Mouse (Mus musculus) hindbrain, embryonic 14.5 days (tissue): ENCODE measurements around the gene A530064D06Rik. TPM values are rescaled to one million over a fixed set of nuclear protein-coding genes. Genes with fewer than 3 reads are reported as not detected.

ENCODE experiments used
- ATAC-seq: fragments of 200-750 bp; cut with Nextera tagmentation; 2 replicates; pipeline ENCODE4 v1.8.0; 2017; ENCODE audit warnings: moderate number of reproducible peaks, mild to moderate bottlenecking, moderate TSS enrichment, moderate library complexity; ENCODE audit not compliant: low FRiP score
- DNase-seq: peaks from one replicate; pipeline ENCODE4 v3.0.0-alpha.2; 2015; ENCODE audit warnings: low spot score
- H3K27ac ChIP-seq: fragments of 300-500 bp; sonication (generic); 2 replicates; pipeline ENCODE4 v1.5.1; 2014; ENCODE audit warnings: mild to moderate bottlenecking, moderate library complexity
- H3K27me3 ChIP-seq: fragments of 300-500 bp; sonication (generic); 2 replicates; pipeline ENCODE4 v1.6.1; 2014; ENCODE audit warnings: mild to moderate bottlenecking, low read length, mixed read lengths; ENCODE audit not compliant: control insufficient read depth, insufficient read depth
- H3K36me3 ChIP-seq: fragments of 300-500 bp; sonication (generic); replicated peaks from 2 replicates; pipeline ENCODE4 v1.6.1; 2014; ENCODE audit not compliant: control insufficient read depth, insufficient read depth
- H3K4me1 ChIP-seq: fragments of 300-500 bp; sonication (generic); replicated peaks from 2 replicates; pipeline ENCODE4 v1.6.1; 2014; ENCODE audit warnings: antibody characterized with exemption, low read length, mixed read lengths; ENCODE audit not compliant: control insufficient read depth, insufficient read depth
- H3K4me2 ChIP-seq: fragments of 300-500 bp; sonication (generic); replicated peaks from 2 replicates; pipeline ENCODE4 v1.6.1; 2014; ENCODE audit warnings: mild to moderate bottlenecking, moderate library complexity
- H3K4me3 ChIP-seq: fragments of 300-500 bp; sonication (generic); replicated peaks from 2 replicates; pipeline ENCODE4 v1.5.1; 2014; ENCODE audit warnings: mild to moderate bottlenecking, low read length
- H3K9ac ChIP-seq: fragments of 300-500 bp; sonication (generic); 2 replicates; pipeline ENCODE4 v1.6.1; 2014
- H3K9me3 ChIP-seq: fragments of 300-500 bp; sonication (generic); 2 replicates; pipeline ENCODE4 v1.6.1; 2016; ENCODE audit warnings: low read length; ENCODE audit not compliant: control insufficient read depth
- WGBS: fragments of 180-500 bp; shearing (Covaris S2); extraction: QIAGEN DNeasy Blood & Tissue Kit; methylation state at CpG from one replicate; pipeline ENCODE4 v1.1.7; 2014; 5-methylcytosine and 5-hydroxymethylcytosine counted together
- polyA plus RNA-seq: library from polyadenylated mRNA; unstranded; fragments of >200 nt; fragmentation: Nextera tagmentation; extraction: Ambion mirVana; gene quantifications from 2 replicates; pipeline ENCODE4 v1.2.1, GENCODE M21; 2014

The A530064D06Rik gene
- polyA plus RNA-seq, 1 experiment from 2014 or later: not detected

- Histone ChIP-seq H3K9ac (no peak overlapping the region), H3K27me3 (no peaks in the 10 kb centered on the region), H3K9me3 (no peaks in the 10 kb centered on the region), H3K4me3 (no peak overlapping the region), H3K36me3 (no peaks in the 10 kb centered on the region), H3K4me2 (no peak overlapping the region), H3K4me1 (no peaks in the 10 kb centered on the region), H3K27ac (no peak overlapping the region)
- 91% methylated on average over 2 of the region's 2 CpGs for WGBS
- DNase-seq (no peak), ATAC-seq (no peak)
Observed at GRCm38 (mm10) chr17:48132810-48133209, 34.3 kb downstream of the A530064D06Rik start.

GRCm38 (mm10) chr17:48120456-48120855 lies 46.6 kb downstream of the A530064D06Rik start:
- H3K4me3 ChIP-seq: no peak overlapping the region
- DNase-seq: no peak
- 94% methylated on average over 20 of the region's 20 CpGs for WGBS
- H3K27ac ChIP-seq: no peak overlapping the region
- no peak for ATAC-seq
- H3K9ac ChIP-seq: no peak overlapping the region
- H3K27me3 ChIP-seq: no peaks in the 10 kb centered on the region
- no peaks in the 10 kb centered on the region for H3K4me1 ChIP-seq
- H3K4me2 ChIP-seq: no peak overlapping the region
- no peaks in the 10 kb centered on the region for H3K36me3 ChIP-seq
- no peaks in the 10 kb centered on the region for H3K9me3 ChIP-seq

GRCm38 (mm10) chr17:48119656-48120055 lies 47.4 kb downstream of the A530064D06Rik start:
- Histone ChIP-seq H3K4me3 (no peak overlapping the region), H3K36me3 (no peaks in the 10 kb centered on the region), H3K4me1 (no peaks in the 10 kb centered on the region), H3K9me3 (no peaks in the 10 kb centered on the region), H3K9ac (no peak overlapping the region), H3K27ac (no peak overlapping the region), H3K27me3 (no peaks in the 10 kb centered on the region), H3K4me2 (no peak overlapping the region)
- DNase-seq (peak; percentile 85), ATAC-seq (no peak)
- WGBS: 28% methylated on average over 3 of the region's 3 CpGs

GRCm38 (mm10) chr17:48118570-48118969 lies 48.5 kb downstream of the A530064D06Rik start:
- H3K9me3 ChIP-seq: 0 out of 2 replicates have a peak, but pooled peaks cover 4% of the 10 kb centered on the region
- no peak overlapping the region for H3K4me2 ChIP-seq
- no peaks in the 10 kb centered on the region for H3K4me1 ChIP-seq
- H3K4me3 ChIP-seq: no peak overlapping the region
- no peak overlapping the region for H3K27ac ChIP-seq
- H3K27me3 ChIP-seq: no peaks in the 10 kb centered on the region
- ATAC-seq (no peak), DNase-seq (no peak)
- H3K9ac ChIP-seq: no peak overlapping the region
- H3K36me3 ChIP-seq: no peaks in the 10 kb centered on the region
- WGBS: 76% methylated on average over 1 of the region's 1 CpGs

GRCm38 (mm10) chr17:48110547-48111287 lies 56.4 kb downstream of the A530064D06Rik start:
- DNase-seq (no peak), ATAC-seq (no peak)
- H3K4me2 ChIP-seq: no peak overlapping the region
- H3K9me3 ChIP-seq: 0 out of 2 replicates have a peak, but pooled peaks cover 5% of the 10 kb centered on the region
- WGBS: 49% methylated on average over 8 of the region's 8 CpGs
- no peaks in the 10 kb centered on the region for H3K4me1 ChIP-seq
- no peak overlapping the region for H3K4me3 ChIP-seq
- no peak overlapping the region for H3K9ac ChIP-seq
- H3K27me3 ChIP-seq: no peaks in the 10 kb centered on the region
- no peaks in the 10 kb centered on the region for H3K36me3 ChIP-seq
- no peak overlapping the region for H3K27ac ChIP-seq

GRCm38 (mm10) chr17:48108520-48108919 lies 58.6 kb downstream of the A530064D06Rik start:
- Histone ChIP-seq H3K4me2 (no peak overlapping the region), H3K27me3 (no peaks in the 10 kb centered on the region), H3K9me3 (0 out of 2 replicates have a peak, but pooled peaks cover under 1% of the 10 kb centered on the region), H3K9ac (no peak overlapping the region), H3K36me3 (no peaks in the 10 kb centered on the region), H3K4me1 (no peaks in the 10 kb centered on the region), H3K4me3 (no peak overlapping the region), H3K27ac (no peak overlapping the region)
- no peak for ATAC-seq
- no peak for DNase-seq
- WGBS: 76% methylated on average over 3 of the region's 3 CpGs

- H3K4me2 ChIP-seq: no peak overlapping the region
- H3K4me1 ChIP-seq: no peaks in the 10 kb centered on the region
- no peaks in the 10 kb centered on the region for H3K27me3 ChIP-seq
- no peak overlapping the region for H3K9ac ChIP-seq
- DNase-seq (no peak), ATAC-seq (no peak)
- H3K36me3 ChIP-seq: no peaks in the 10 kb centered on the region
- no peak overlapping the region for H3K27ac ChIP-seq
- H3K4me3 ChIP-seq: no peak overlapping the region
- WGBS: 47% methylated on average over 6 of the region's 6 CpGs
- no peaks in the 10 kb centered on the region for H3K9me3 ChIP-seq
Observed at GRCm38 (mm10) chr17:48107862-48108261, 59.2 kb downstream of the A530064D06Rik start.

GRCm38 (mm10) chr17:48107333-48107732 lies 59.7 kb downstream of the A530064D06Rik start:
- no peak for DNase-seq
- Histone ChIP-seq H3K9me3 (no peaks in the 10 kb centered on the region), H3K4me3 (no peak overlapping the region), H3K9ac (no peak overlapping the region), H3K27me3 (no peaks in the 10 kb centered on the region), H3K4me1 (no peaks in the 10 kb centered on the region), H3K36me3 (no peaks in the 10 kb centered on the region), H3K27ac (no peak overlapping the region), H3K4me2 (no peak overlapping the region)
- no peak for ATAC-seq
- WGBS: 36% methylated on average over 4 of the region's 4 CpGs

GRCm38 (mm10) chr17:48100441-48101417 lies 66.3 kb downstream of the A530064D06Rik start:
- H3K9me3 ChIP-seq: no peaks in the 10 kb centered on the region
- 0 out of 2 replicates have a peak overlapping the region, but pooled peaks have one; percentile 11 for H3K4me3 ChIP-seq
- H3K27me3 ChIP-seq: peaks cover 47% of the 10 kb centered on the region
- H3K9ac ChIP-seq: no peak overlapping the region
- H3K4me2 ChIP-seq: peak overlapping the region; percentile 40
- 14% methylated on average over 20 of the region's 21 CpGs for WGBS
- peak; percentile 77 for ATAC-seq
- peak; percentile 94 for DNase-seq
- no peaks in the 10 kb centered on the region for H3K36me3 ChIP-seq
- H3K4me1 ChIP-seq: peaks cover 16% of the 10 kb centered on the region
- H3K27ac ChIP-seq: no peak overlapping the region
